Mouse (Mus musculus): Measurements from ENCODE around the gene Ccr8. TPM values are rescaled to one million over a fixed set of nuclear protein-coding genes. Genes with fewer than 3 reads are reported as not detected.

The Ccr8 gene
- polyA plus RNA-seq (2012; rRNA removed) = 0.22 and 0.31 TPM in 2 replicates

DNA sequence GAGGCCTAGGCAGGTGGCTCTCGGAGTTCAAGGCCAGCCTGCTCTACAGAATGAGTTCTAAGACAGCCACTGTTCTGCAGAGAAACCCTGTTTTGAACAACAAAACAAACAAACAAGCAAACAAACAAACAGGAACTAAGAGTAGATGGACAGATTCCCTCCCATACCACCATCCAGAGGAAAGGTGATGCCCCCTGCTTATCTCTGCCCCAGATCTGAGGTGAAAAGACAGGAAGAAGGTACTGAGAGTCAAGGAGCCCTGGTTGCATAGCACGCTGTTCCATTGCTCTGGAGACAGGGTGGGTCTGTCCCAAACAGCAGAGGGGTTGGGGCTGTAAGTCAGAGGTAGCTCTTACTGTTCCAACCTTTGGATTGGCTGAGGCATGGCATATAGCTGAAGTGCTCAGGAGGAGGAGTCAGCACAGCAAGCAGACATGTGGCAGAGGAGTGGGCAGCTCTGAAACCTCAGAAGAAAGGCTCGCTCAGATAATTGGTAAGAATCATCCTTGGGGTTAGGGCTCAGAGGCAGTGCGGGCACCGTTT lies at the start of gene Ccr8:
Gene Ccr8 (plus strand): TSS at position 419 of the 543 bp plus-strand sequence.

DNA sequence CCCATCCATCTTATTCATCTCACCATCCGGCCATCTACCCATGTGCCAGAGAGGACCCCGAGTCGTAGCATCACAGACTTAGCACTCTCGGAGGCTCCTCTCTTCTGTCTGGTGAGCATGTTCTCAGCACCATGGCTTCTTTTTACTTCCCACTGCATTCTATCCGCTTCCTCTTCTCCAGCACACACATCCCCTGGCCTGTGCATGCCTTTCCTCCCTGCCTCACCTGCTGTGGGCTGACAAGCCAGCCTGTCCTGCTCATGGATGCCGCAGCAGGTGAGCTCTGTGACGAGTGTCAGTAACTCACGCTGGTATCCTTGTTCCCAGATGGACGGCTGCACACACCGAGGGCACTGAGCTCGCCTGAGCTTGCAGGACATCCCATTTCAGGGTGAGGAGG lies 22.1 kb upstream of the Ccr8 start, which contains the start of gene Cx3cr1:
Gene Cx3cr1 (minus strand): TSS at position 101 of the 400 bp plus-strand sequence.

DNA sequence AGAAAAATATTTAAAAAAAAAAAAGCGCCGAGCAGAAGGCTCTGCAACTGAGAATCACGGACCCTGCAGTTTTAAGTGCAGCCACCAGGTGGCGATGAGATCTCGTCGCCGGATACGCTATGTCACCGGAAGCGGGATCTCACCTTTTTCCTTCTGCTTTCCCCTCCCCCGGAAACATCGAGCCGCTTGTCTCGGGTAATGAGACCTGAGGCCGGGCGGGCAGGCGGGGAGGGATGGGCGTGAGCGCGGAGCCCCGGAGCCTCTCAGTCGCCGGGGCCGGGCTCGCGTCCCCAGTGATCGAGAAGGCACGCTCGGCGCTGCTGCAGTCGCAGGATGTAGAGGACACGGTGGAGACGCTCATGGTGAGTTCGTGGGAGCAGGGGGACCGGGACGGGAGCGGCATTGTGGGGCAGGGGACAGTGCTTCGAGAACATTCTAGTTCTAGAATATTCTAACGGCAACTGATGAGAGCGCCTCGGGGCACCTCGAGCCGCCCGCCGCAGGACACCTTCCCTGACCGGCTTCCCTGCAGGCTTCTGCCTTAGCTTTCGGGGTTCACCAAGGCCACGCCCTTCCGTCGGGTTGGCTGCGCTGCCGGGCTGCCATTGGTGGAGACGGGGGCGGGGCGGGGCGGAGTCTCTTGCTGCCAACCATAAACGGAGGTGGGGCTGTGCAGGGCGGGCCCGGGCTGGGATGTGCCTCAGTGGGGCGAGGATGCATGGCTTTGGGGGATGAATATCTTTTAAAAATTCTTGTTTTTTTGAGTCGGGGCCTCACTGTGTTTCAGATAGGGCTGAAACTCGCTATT lies 18.5 kb downstream of the Ccr8 start, which contains the start of gene Slc25a38:
Gene Slc25a38 (plus strand): TSS at position 164 of the 808 bp plus-strand sequence.

DNA sequence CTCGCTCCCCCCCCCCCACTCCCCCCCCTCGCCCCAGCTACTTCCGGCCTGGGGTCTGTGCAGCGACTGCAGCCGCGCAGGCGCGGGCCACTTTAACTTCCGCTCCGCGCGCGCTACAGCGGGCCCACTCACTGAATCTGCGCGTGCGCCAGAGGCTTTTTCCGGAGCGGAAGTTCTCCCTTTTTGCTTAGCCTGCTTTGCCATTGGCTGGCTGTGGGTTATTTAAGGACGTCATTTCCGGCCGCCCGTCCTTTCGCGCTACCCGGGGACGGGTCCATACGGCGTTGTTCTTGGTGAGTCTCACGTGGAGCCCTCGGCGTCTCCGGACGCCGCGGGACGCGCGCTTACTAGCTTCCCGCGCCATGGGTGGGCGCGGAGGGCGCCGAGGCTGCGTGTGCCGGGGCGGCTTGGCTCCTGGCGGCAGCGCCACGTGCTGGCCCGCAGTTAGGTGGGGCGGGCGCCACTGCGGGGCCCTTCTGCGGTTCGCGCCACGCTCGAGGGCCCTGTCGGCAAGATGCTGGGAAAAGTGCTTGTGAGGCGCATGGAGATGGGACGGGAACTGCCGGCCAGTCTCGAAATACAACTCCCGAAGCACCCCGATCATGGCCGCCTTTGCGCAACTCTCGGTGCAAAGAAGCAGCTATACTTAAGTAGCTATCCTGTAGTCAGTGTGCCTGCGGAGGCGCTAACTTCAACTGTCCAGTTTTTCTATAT lies 35.8 kb downstream of the Ccr8 start, which contains the start of gene Rpsa:
Gene Rpsa (plus strand): TSS at position 152 of the 714 bp plus-strand sequence.

Other genes starting within 250 kb of the Ccr8 start
- gene Wdr48, start 197.2 kb upstream of the Ccr8 start, polyA plus RNA-seq (2012; rRNA removed) = 42.1 and 53.5 TPM in 2 replicates
- 33.7 and 36.2 TPM in 2 replicates for gene Gorasp1, start 154.5 kb upstream of the Ccr8 start, polyA plus RNA-seq (2012; rRNA removed)
- gene Ttc21a, start 154.5 kb upstream of the Ccr8 start, polyA plus RNA-seq (2012; rRNA removed) = 0.07 and 0.12 TPM in 2 replicates
- 21.3 and 27.3 TPM in 2 replicates for gene Csrnp1, start 107.5 kb upstream of the Ccr8 start, polyA plus RNA-seq (2012; rRNA removed)
- 0.08 and 0.15 TPM in 2 replicates for gene Xirp1, start 68.5 kb upstream of the Ccr8 start, polyA plus RNA-seq (2012; rRNA removed)
- 7.0 and 10.8 TPM in 2 replicates for gene Cx3cr1, start 22.2 kb upstream of the Ccr8 start, polyA plus RNA-seq (2012; rRNA removed)
- gene Slc25a38, start 18.3 kb downstream of the Ccr8 start, polyA plus RNA-seq (2012; rRNA removed) = 21.2 and 29.7 TPM in 2 replicates
- gene Rpsa, start 35.6 kb downstream of the Ccr8 start, polyA plus RNA-seq (2012; rRNA removed) = 2,125 and 2,310 TPM in 2 replicates
- gene Mobp, start 57.6 kb downstream of the Ccr8 start, polyA plus RNA-seq (2012; rRNA removed) = not detected in 2 replicates
- gene Myrip, start 209.4 kb downstream of the Ccr8 start, polyA plus RNA-seq (2012; rRNA removed) = 4.4 and 4.9 TPM in 2 replicates

All from colon, adult 2 months (tissue).